Mouse (Mus musculus) stomach, postnatal 0 days (tissue): ENCODE results near the gene Irf2bpl. TPM values are rescaled to one million over a fixed set of nuclear protein-coding genes. Genes with fewer than 3 reads are reported as not detected.

ENCODE experiments used
- ATAC-seq: fragments of 200-750 bp; cut with Nextera tagmentation; 2 replicates; pipeline ENCODE4 v1.8.0; 2017; ENCODE audit not compliant: low FRiP score, low TSS enrichment
- DNase-seq: peaks from one replicate; pipeline ENCODE4 v3.0.0-alpha.2; 2016; ENCODE audit warnings: low spot score
- H3K27ac ChIP-seq: fragments of 300-500 bp; sonication (generic); replicated peaks from 2 replicates; pipeline ENCODE4 v1.5.1; 2014; ENCODE audit warnings: mild to moderate bottlenecking, control low read depth
- H3K27me3 ChIP-seq: fragments of 300-500 bp; sonication (generic); 2 replicates; pipeline ENCODE4 v1.6.1; 2014; ENCODE audit warnings: low read length; ENCODE audit not compliant: control insufficient read depth, insufficient read depth
- H3K36me3 ChIP-seq: fragments of 300-500 bp; sonication (generic); 2 replicates; pipeline ENCODE4 v1.6.1; 2014; ENCODE audit warnings: low read length, mixed read lengths; ENCODE audit not compliant: control insufficient read depth, insufficient read depth
- H3K4me1 ChIP-seq: fragments of 300-500 bp; sonication (generic); replicated peaks from 2 replicates; pipeline ENCODE4 v1.6.1; 2014; ENCODE audit warnings: antibody characterized with exemption; ENCODE audit not compliant: control insufficient read depth, insufficient read depth
- H3K4me2 ChIP-seq: fragments of 300-500 bp; sonication (generic); replicated peaks from 2 replicates; pipeline ENCODE4 v1.6.1; 2014; ENCODE audit warnings: low read depth, mild to moderate bottlenecking, control low read depth, moderate library complexity
- H3K4me3 ChIP-seq: fragments of 300-500 bp; sonication (generic); 2 replicates; pipeline ENCODE4 v1.5.1; 2014; ENCODE audit warnings: low read depth, low read length, control low read depth
- H3K9ac ChIP-seq: fragments of 300-500 bp; sonication (generic); 2 replicates; pipeline ENCODE4 v1.6.1; 2014; ENCODE audit warnings: mild to moderate bottlenecking, low read length, control low read depth, mixed read lengths
- H3K9me3 ChIP-seq: fragments of 300-500 bp; sonication (generic); 2 replicates; pipeline ENCODE4 v1.6.1; 2016; ENCODE audit warnings: low read length; ENCODE audit not compliant: control insufficient read depth
- CTCF ChIP-seq: IDR thresholded peaks from 2 replicates; pipeline ENCODE4 v1.5.1; 2016; ENCODE audit warnings: antibody characterized with exemption, low read depth, mild to moderate bottlenecking, moderate library complexity
- EP300 ChIP-seq: optimal IDR thresholded peaks from 2 replicates; pipeline ENCODE3; 2016; ENCODE audit warnings: antibody characterized with exemption
- WGBS: fragments of 180-500 bp; shearing (Covaris S2); extraction: QIAGEN DNeasy Blood & Tissue Kit; methylation state at CpG from one replicate; pipeline ENCODE4 v1.1.7; 2014; 5-methylcytosine and 5-hydroxymethylcytosine counted together
- polyA plus RNA-seq: library from polyadenylated mRNA; unstranded; fragments of >200 nt; fragmentation: Nextera tagmentation; extraction: Ambion mirVana; gene quantifications from 2 replicates; pipeline ENCODE4 v1.2.1, GENCODE M21; 2015

Gene Irf2bpl
- polyA plus RNA-seq, 1 experiment from 2014 or later, result 19.1 TPM

GRCm38 (mm10) chr12:86832551-86833182 is 51.9 kb downstream of the Irf2bpl start:
- H3K9me3 ChIP-seq, result no peaks in the 10 kb centered on the region
- peaks cover 8% of the 10 kb centered on the region for H3K4me1 ChIP-seq
- no peak for DNase-seq
- H3K9ac ChIP-seq, result no peak overlapping the region
- H3K4me2 ChIP-seq, result no peak overlapping the region
- 52% methylated on average over 11 of the region's 11 CpGs for WGBS
- H3K27ac ChIP-seq, result peak overlapping the region; percentile 90
- H3K4me3 ChIP-seq, result no peak overlapping the region
- H3K36me3 ChIP-seq, result no peaks in the 10 kb centered on the region
- no peaks in the 10 kb centered on the region for H3K27me3 ChIP-seq
- no peak for ATAC-seq
- TF ChIP-seq CTCF (no peak), EP300 (no peak)

GRCm38 (mm10) chr12:86831591-86832550 is 52.7 kb downstream of the Irf2bpl start:
- H3K4me1 ChIP-seq, result peaks cover 8% of the 10 kb centered on the region
- H3K4me3 ChIP-seq, result no peak overlapping the region
- no peaks in the 10 kb centered on the region for H3K27me3 ChIP-seq
- 32% methylated on average over 32 of the region's 32 CpGs for WGBS
- H3K4me2 ChIP-seq, result peak overlapping the region; percentile 37
- H3K27ac ChIP-seq, result peak overlapping the region; percentile 90
- H3K36me3 ChIP-seq, result no peaks in the 10 kb centered on the region
- DNase-seq (peak; percentile 80), ATAC-seq (peak; percentile 15; the same call in 1 of the 2 replicates)
- TF ChIP-seq CTCF (no peak), EP300 (no peak)
- peak overlapping the region; percentile 45; the same call in 1 of the 2 replicates for H3K9ac ChIP-seq
- H3K9me3 ChIP-seq, result no peaks in the 10 kb centered on the region

Other genes starting within 250 kb of the Irf2bpl start
- gene Vash1, start 206.1 kb downstream of the Irf2bpl start, polyA plus RNA-seq, result 3.4 and 3.5 TPM in 2 replicates
- gene Angel1, start 158.3 kb downstream of the Irf2bpl start, polyA plus RNA-seq, result 3.9 and 4.3 TPM in 2 replicates
- not detected in 2 replicates for gene Lrrc74a, start 150.4 kb downstream of the Irf2bpl start, polyA plus RNA-seq
- gene Cipc, start 62.2 kb upstream of the Irf2bpl start, polyA plus RNA-seq, result 10.1 and 10.8 TPM in 2 replicates
- 0.53 and 0.58 TPM in 2 replicates for gene Zdhhc22, start 105.6 kb upstream of the Irf2bpl start, polyA plus RNA-seq
- gene Tmem63c, start 136.5 kb upstream of the Irf2bpl start, polyA plus RNA-seq, result 0.72 and 0.74 TPM in 2 replicates
- gene Ngb, start 217.7 kb upstream of the Irf2bpl start, polyA plus RNA-seq, result 11.1 and 11.8 TPM in 2 replicates